Mouse (Mus musculus) brain, embryonic 14.5 days (tissue): ENCODE data around the gene Zfp58.

Experiments used
- CTCF ChIP-seq: fragments of 200-500 bp; IDR thresholded peaks from 2 replicates; pipeline ENCODE4 v1.5.1; 2012; ENCODE audit warnings: inconsistent platforms, mild to moderate bottlenecking, moderate library complexity, borderline replicate concordance; ENCODE audit not compliant: insufficient read depth, insufficient read length; ENCODE audit errors: extremely low read depth
- POLR2A ChIP-seq: fragments of 200-500 bp; IDR thresholded peaks from 2 replicates; pipeline ENCODE4 v1.6.1; 2012; ENCODE audit warnings: mild to moderate bottlenecking, inconsistent platforms, borderline replicate concordance; ENCODE audit not compliant: poor library complexity, insufficient read depth, insufficient read length, severe bottlenecking; ENCODE audit errors: extremely low read depth

DNA sequence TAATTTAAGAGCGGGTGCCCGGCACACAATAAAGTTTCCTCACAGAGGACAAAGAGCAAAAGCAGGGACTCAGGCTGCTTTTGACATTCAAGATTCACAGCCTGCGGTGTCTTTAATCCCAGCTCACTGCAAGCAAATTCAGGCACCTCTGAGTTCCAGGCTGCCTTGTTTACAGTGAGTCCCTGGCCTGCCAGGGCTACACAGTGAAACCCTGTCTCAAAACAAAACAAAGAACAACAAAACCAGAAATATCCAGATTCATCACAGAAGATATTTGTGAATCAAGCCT lies 48.4 kb downstream of the Zfp58 start:
- TF ChIP-seq CTCF, result no peak
- no peak for TF ChIP-seq POLR2A
